Mouse (Mus musculus) induced T-regulatory cell, adult 2 months (primary cell): ENCODE results near the gene Slc22a5.
"Not testable (repeated sequence)": the region's sequence is repeated elsewhere in the genome, so short reads cannot be mapped to it uniquely, and the experiment has no call there.

Experiments
- DNase-seq: peaks from one replicate; pipeline ENCODE4 v3.0.0-alpha.2; 2012; ENCODE audit warnings: low read depth

The Slc22a5 gene

GRCm38 (mm10) chr11:53888242-53888641 lies 3.2 kb downstream of the Slc22a5 start:
- no peak for DNase-seq

- DNase-seq, result no peak
These were observed 8.2 kb downstream of the Slc22a5 start for GRCm38 (mm10) chr11:53883287-53883686.

DNA sequence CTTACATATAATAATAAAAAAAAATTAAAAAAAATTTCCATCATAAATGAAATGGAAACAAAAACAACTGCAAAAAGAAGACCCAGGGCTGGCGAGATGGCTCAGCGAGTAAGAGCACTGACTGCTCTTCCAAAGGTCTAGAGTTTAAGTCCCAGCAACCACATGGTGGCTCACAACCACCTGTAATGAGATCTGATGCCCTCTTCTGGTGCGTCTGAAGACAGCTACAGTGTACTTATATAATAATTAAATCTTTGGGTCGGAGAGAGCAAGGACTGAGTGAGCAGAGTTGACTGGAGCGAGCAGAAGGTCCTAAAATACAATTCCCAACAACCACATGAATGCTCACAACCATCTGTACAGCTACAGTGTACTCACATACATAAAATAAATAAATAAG lies 13.4 kb downstream of the Slc22a5 start:
- DNase-seq, result not testable (repeated sequence)

DNA sequence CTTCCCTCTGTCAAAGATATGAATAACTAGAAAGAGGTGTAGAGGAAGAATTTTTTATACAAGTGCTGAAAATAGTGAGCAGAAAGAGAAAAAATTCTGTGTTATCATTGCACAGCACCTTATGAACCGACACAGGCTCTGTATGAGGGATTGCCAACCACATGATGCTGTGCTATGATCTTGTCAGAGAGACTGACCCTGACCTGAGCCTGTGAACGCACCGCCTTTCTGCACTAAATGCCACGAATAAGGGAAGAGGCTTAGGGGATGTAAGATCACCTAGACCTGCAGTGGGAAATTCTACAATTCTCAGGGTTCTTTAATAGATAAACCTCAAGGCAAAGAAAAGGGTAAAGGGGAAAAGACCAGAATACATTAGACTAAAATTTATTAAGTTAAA lies 15.0 kb downstream of the Slc22a5 start:
- DNase-seq, result no peak

- DNase-seq, result peak; percentile 71
These were observed 16.8 kb downstream of the Slc22a5 start for GRCm38 (mm10) chr11:53874706-53875105.

DNA sequence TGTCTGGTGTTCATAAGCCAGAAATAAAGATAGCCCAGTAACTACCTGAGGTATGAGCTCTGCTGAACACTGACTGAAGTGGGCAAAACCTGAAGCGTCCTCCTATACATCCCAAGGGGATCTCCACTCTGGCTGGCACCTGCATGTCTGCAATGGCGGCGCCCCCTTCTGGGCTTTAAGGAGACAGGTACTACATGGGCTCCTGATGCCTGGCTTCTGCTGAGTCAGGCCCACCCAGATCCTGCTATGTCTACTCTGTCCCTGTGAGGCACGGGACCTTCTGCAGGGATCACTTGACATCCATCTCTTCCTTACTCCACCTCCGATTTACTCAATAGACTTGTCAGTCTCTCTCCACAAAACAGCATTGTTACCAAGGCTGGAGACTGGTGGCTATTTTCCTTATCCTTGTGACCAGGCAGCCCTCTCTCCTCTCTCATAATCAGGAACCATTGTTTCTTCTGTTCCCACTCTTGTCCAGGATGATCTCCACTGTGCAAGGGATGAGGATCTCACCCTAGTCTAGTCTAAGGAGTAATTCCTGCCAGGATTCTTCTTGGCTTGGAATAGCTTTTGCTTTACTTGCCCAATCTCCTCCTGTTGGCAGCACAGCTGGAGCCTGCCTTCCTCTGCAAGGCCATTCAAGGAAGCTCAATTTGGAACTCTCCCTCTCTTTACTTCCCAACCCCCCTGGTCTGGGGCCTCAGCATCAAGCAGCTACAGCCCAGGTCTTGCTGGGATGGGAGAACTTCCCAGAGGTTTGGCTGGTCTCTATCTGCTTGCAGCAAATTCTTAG lies 17.4 kb downstream of the Slc22a5 start:
- peak; percentile 61 for DNase-seq

- DNase-seq, result no peak
These were observed 19.5 kb downstream of the Slc22a5 start for GRCm38 (mm10) chr11:53871786-53872507.

DNA sequence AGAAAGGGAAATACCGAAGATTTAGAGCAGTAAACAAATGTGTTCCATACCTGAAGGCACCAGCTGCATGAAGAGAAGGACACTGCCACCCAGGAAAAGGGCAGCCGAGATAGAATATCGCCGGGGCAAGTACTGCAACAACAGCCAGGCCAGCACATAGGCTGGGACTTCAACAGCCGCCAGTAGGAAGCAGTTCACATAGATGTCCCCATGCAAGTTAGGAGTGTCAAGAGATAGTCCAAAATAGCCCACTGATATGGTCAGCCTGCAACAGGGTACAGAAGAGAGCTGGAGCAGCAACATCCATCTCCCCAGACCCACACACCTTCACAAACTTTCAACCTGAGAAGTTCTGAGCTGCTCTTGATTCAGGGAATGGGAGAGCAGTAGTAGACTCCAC lies 22.3 kb downstream of the Slc22a5 start:
- no peak for DNase-seq

GRCm38 (mm10) chr11:53868323-53868722 lies 23.1 kb downstream of the Slc22a5 start:
- DNase-seq, result not testable (repeated sequence)

GRCm38 (mm10) chr11:53864724-53865310 lies 26.6 kb downstream of the Slc22a5 start:
- DNase-seq, result not testable (repeated sequence)

DNA sequence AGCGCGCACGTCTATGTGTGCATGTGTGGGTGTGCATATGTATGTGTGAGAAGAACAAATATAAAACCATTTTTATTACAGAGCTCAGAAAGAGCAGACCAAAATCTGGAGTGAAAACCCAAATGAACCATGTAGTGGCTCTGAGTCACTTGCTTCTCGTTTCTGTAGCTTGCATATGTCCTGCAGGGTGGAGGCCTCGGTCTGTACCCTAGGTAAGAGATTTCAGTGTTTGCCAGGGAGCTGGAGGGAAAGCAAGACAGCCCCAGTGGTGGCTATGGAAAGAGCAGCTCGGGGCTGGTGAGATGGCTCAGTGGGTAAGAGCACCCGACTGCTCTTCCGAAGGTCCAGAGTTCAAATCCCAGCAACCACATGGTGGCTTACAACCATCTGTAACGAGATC lies 30.5 kb downstream of the Slc22a5 start:
- DNase-seq, result not testable (repeated sequence)

DNA sequence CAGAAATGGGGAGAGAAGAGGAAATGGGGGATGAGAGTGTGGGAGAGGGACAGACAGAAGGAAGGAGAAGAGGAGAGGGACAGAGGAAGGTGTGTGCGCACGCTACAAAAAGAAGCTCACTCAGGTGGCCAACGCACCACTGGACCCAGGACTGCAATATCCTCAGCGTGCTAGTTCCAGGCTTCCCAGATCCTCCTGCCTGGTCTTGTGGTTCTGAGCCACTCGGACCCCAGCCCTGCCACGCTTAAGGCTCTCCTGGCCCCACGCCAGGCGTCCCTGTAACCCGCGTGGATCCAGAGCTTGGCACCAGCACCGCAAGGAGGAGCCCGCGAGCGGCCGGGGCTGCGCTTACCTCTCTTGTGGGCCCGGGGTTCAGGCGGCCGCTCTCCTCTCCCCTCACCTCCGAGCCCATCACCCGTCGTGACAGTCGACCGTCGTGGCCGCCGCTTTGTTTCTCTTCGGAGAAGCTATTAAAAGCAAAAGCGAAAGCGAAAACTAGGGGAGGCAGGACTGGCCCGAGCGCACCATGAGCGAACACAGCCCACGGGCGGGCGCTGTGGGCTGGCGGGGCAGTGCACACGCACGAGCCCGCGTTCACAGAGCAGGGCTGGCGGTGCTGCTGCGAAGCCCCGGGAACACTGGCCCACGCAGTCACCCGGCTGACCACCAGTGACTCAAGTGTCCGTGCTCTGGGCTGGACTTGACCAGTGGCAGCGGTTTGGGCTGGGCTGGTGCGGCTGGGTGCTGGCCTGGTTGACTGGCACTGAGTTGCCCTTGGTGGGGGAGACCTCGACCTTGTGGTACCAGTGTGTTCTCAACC lies 32.5 kb downstream of the Slc22a5 start, which contains the start of gene Gm12216:
Gene Gm12216, minus strand, starts transcription at position 496 of the 820 bp plus-strand sequence.
- peak; percentile 92 for DNase-seq

- peak; percentile 56 for DNase-seq
These were observed 33.3 kb downstream of the Slc22a5 start for GRCm38 (mm10) chr11:53858058-53858760.

DNA sequence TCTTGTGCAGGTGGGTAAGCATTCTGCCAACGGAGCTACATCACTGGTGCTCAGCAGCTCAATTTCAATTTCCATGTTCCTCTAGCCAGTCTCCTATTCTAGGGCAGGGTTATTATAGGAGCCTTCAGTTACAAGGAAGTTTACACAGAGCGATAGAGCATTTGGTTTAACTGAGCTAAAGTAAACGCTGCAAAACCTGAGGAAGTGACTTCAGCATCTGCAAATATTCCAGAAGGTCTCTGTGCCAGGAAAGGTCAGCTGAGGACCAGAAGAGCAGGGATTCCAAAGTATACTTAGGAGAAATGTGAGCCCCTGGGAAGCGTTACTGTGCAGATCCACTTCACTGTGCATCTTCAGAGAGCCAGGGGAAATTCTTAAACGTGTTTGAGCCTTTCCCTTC lies 37.8 kb downstream of the Slc22a5 start:
- DNase-seq, result no peak

- peak; percentile 94 for DNase-seq
These were observed 39.7 kb downstream of the Slc22a5 start for GRCm38 (mm10) chr11:53851795-53852194.

DNA sequence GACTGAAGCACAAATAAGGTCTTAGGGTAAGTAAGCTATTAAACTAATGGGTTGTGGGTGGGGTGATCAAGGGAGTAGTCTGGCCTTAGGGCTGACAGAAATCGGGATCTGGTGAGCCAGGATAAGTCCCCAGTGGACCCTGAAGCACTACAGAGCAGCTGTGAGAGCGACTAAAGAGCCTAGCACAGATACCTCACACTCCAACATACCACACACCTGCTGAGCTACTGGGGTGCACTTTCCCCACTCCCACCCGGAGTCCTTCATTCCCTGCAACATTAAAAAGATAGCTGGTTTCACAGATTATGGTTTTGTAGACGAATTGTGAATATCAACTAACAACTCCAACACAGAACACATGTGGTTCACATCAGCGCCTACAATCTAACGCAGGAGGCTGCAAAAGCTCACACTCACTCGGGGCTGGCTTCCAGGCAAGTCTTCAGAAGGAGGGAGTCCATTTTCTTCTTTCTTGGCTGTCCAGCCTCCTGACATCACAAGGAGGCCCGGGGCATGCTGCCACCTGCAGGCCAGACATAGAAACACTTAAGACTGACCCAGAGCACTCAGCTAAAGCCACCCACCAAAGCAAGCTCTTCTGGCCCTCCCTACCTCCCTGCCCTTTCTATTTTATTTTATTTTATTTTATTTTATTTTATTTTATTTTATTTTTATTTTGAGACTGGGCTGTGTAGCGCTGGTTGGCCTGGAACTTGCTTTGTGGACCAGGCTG lies 41.7 kb downstream of the Slc22a5 start:
- DNase-seq, result peak; percentile 83

- DNase-seq, result peak; percentile 90
These were observed 45.8 kb downstream of the Slc22a5 start for GRCm38 (mm10) chr11:53845680-53846079.

DNA sequence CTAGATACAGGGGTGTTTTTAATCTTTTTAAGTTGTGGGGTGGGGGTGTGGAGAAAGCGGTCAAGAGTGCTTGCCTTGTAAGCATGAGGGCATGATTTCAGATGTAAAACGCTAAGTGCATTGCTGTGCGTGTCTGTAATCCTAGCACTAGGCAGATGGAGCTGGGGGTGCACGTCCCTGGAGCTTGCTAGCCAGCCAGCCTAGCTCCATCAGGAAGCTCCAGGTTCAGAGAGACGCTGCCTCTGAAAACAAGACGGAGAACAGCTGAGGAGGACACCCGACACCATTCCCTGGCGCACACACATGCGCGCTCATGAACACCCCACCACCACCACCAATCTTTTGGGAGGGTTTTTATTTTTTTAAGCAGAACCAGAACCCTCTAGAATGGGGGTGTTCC lies 48.4 kb downstream of the Slc22a5 start:
- no peak for DNase-seq

GRCm38 (mm10) chr11:53842161-53842581 lies 49.3 kb downstream of the Slc22a5 start:
- DNase-seq, result peak; percentile 78

GRCm38 (mm10) chr11:53841514-53841913 lies 49.9 kb downstream of the Slc22a5 start:
- DNase-seq, result peak; percentile 77
